ENCODE assay signal across 11 mouse cellular contexts in the genomic region with DNA sequence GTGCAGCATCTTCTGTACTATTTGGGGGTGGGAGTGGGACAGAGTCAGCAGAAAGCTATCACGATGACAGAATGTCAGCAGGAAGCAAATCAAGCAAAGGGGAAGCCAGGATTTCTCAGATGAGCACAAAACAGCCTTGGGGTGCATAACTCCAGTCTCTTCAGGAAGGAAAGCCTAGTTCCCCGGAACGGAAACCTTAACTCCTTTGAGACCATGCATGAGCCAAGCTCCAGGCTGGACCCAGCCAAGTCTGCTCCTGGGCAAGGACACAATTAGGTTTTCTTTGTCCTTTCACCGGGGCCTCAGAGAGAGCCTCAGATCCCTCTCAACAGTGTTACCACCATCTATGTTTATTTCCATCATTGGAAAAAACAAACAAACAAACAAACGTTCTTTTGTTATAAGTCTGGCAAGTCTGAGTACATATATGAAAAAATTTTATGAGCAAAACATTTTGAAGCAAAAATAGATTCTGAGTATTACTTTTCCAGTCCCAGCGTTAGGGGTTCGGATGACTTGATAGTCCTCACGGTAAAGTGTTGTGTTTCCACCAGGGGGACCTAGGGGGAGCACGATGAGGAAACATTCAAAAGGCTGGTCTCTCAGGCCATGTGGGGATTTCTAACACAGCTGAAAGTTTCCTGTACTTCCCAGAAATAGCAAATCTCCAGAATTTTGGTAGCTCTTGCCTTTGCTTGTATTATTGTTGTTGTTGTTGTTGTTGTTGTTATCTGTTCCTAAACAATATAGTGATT. TPM values are rescaled to one million over a fixed set of nuclear protein-coding genes. Genes with fewer than 3 reads are reported as not detected.
DNase-seq lines count a peak whose midpoint lies in the region; ATAC-seq and TF ChIP-seq lines count a peak whose summit lies in the region.
"Had no signal": no experiment of that assay in that cellular context is flagged by ENCODE, and none has a peak within 500 bp of the region (broad histone marks: within the 10 kb centered on the region; RNA-seq: fewer than 3 reads in every experiment).

No protein-coding gene starts in this region.

- no peaks in the 10 kb centered on the region for H3K36me3 ChIP-seq in heart, embryonic 11.5 days (ENCODE audit: control insufficient read depth, insufficient read depth, low read length)
- no peaks in the 10 kb centered on the region for H3K36me3 ChIP-seq in lung, embryonic 14.5 days (ENCODE audit: insufficient read depth)
- H3K36me3 ChIP-seq: forebrain, embryonic 10.5 days; limb, embryonic 13.5 days had no signal

- WGBS in heart, embryonic 11.5 days (ENCODE audit: insufficient replicate concordance): 45% methylated on average over 9 of the region's 9 CpGs
- 45% methylated on average over 9 of the region's 9 CpGs for WGBS in lung, embryonic 14.5 days

- TF ChIP-seq CTCF in lung, embryonic 14.5 days (IDR thresholded peaks at IDR 0.05; ENCODE audit: low read depth): peak; percentile 24; the same call in 1 of the 2 replicates

- H3K9ac ChIP-seq in heart, embryonic 11.5 days (ENCODE audit: low read depth, low read length): no peak overlapping the region
- no peak overlapping the region for H3K9ac ChIP-seq in lung, embryonic 14.5 days
- H3K9ac ChIP-seq: limb, embryonic 13.5 days had no signal

- H3K27me3 ChIP-seq in heart, embryonic 11.5 days (ENCODE audit: control insufficient read depth, insufficient read depth, low read length): 0 out of 2 replicates have a peak, but pooled peaks cover 2% of the 10 kb centered on the region
- no peaks in the 10 kb centered on the region for H3K27me3 ChIP-seq in lung, embryonic 14.5 days (ENCODE audit: insufficient read depth, low read length)
- H3K27me3 ChIP-seq: limb, embryonic 13.5 days had no signal

- no peak overlapping the region for H3K4me3 ChIP-seq in heart, embryonic 11.5 days (ENCODE audit: low read depth, low read length)
- no peak overlapping the region for H3K4me3 ChIP-seq in lung, embryonic 14.5 days (ENCODE audit: low read depth, low read length)
- H3K4me3 ChIP-seq: forebrain, embryonic 10.5 days; limb, embryonic 13.5 days had no signal

- 0 out of 2 replicates have a peak, but pooled peaks cover 2% of the 10 kb centered on the region for H3K4me1 ChIP-seq in heart, embryonic 11.5 days (ENCODE audit: control insufficient read depth, insufficient read depth, low read length)
- no peaks in the 10 kb centered on the region for H3K4me1 ChIP-seq in lung, embryonic 14.5 days (ENCODE audit: insufficient read depth)

- ATAC-seq in heart, embryonic 11.5 days (replicated peaks; ENCODE audit: insufficient number of reproducible peaks, low FRiP score, low TSS enrichment): no peak
- no peak for ATAC-seq in lung, embryonic 14.5 days (ENCODE audit: insufficient read depth)
- ATAC-seq: midbrain, embryonic 16.5 days had no signal

- no peak overlapping the region for H3K4me2 ChIP-seq in heart, embryonic 11.5 days
- no peak overlapping the region for H3K4me2 ChIP-seq in lung, embryonic 14.5 days
- H3K4me2 ChIP-seq: limb, embryonic 13.5 days had no signal

- H3K9me3 ChIP-seq in heart, embryonic 11.5 days (replicated peaks; ENCODE audit: control insufficient read depth, low read length): no peaks in the 10 kb centered on the region
- H3K9me3 ChIP-seq in lung, embryonic 14.5 days (ENCODE audit: low read depth, low read length): no peaks in the 10 kb centered on the region
- H3K9me3 ChIP-seq: forebrain, embryonic 10.5 days; limb, embryonic 13.5 days had no signal

- peak; percentile 96 for DNase-seq in heart, adult 11 months
- DNase-seq in lung, embryonic 14.5 days: peak; percentile 23
- no peak for DNase-seq in lung, postnatal 25 days (ENCODE audit: low spot score)
- DNase-seq in embryo, embryonic 10.5 days (ENCODE audit: low spot score): peak; percentile 47
- DNase-seq in kidney, postnatal 14 days: peak; percentile 47
- no peak for DNase-seq in T-cell, adult 2 months (ENCODE audit: low spot score)
- no peak for DNase-seq in ovary, postnatal 14 days (ENCODE audit: low spot score)

- no peak overlapping the region for H3K27ac ChIP-seq in heart, embryonic 11.5 days (ENCODE audit: low read depth, low read length)
- no peak overlapping the region for H3K27ac ChIP-seq in lung, embryonic 14.5 days (ENCODE audit: low read depth)
- H3K27ac ChIP-seq: forebrain, embryonic 10.5 days; limb, embryonic 13.5 days had no signal

RNA-seq across cellular contexts. Expression of gene Spert, which starts 31.2 kb away (rescaled TPM):
- polyA plus RNA-seq in heart, embryonic 11.5 days (2014; fragmentation: Nextera tagmentation; extraction: Ambion mirVana): not detected in 2 replicates
- polyA plus RNA-seq in lung, embryonic 14.5 days (2014; fragmentation: Nextera tagmentation; extraction: Ambion mirVana): not detected in 2 replicates
- polyA plus RNA-seq: forebrain, embryonic 10.5 days; limb, embryonic 13.5 days; midbrain, embryonic 16.5 days had no signal

Comparison
In these comparisons a context has a peak if more than half of its experiments do, and no peak if none do; other contexts are left out.
1. DNase-seq: peak in heart, adult 11 months (single experiment), lung, embryonic 14.5 days (single experiment), embryo, embryonic 10.5 days (single experiment) and kidney, postnatal 14 days (single experiment); none in lung, postnatal 25 days (single experiment), T-cell, adult 2 months (single experiment) and ovary, postnatal 14 days (single experiment).